Mouse (Mus musculus): ENCODE results near the gene Ebp. TPM values are rescaled to one million over a fixed set of nuclear protein-coding genes. Genes with fewer than 3 reads are reported as not detected.

Gene Ebp
- total RNA-seq (2017) = 59.0 and 60.6 TPM in 2 replicates

- ATAC-seq (replicated peaks in 1 of 2; ENCODE audit: insufficient read depth in 1 of 2, low FRiP score in 2 of 2, low TSS enrichment in 1 of 2, low read depth in 1 of 2, poor library complexity in 2 of 2, severe bottlenecking in 2 of 2) = peak in 1 of 2 experiments; percentile 34; a peak in 1 of 4 replicates
Measured at GRCm38 (mm10) chrX:8193419-8193723, at the start of gene Ebp. TSS of gene Ebp (minus strand) at chrX:8193512.

- ATAC-seq (replicated peaks in 1 of 2; ENCODE audit: insufficient read depth in 1 of 2, low FRiP score in 2 of 2, low TSS enrichment in 1 of 2, low read depth in 1 of 2, poor library complexity in 2 of 2, severe bottlenecking in 2 of 2) = no peak
Measured at GRCm38 (mm10) chrX:8238804-8239395, 45.6 kb upstream of the Ebp start.

GRCm38 (mm10) chrX:8236704-8237103, 43.4 kb upstream of the Ebp start:
- no peak for ATAC-seq (replicated peaks in 1 of 2; ENCODE audit: insufficient read depth in 1 of 2, low FRiP score in 2 of 2, low TSS enrichment in 1 of 2, low read depth in 1 of 2, poor library complexity in 2 of 2, severe bottlenecking in 2 of 2)

- ATAC-seq (replicated peaks in 1 of 2; ENCODE audit: insufficient read depth in 1 of 2, low FRiP score in 2 of 2, low TSS enrichment in 1 of 2, low read depth in 1 of 2, poor library complexity in 2 of 2, severe bottlenecking in 2 of 2) = no peak
Measured at GRCm38 (mm10) chrX:8233602-8234001, 40.3 kb upstream of the Ebp start.

GRCm38 (mm10) chrX:8230272-8230671, 37.0 kb upstream of the Ebp start:
- ATAC-seq (replicated peaks in 1 of 2; ENCODE audit: insufficient read depth in 1 of 2, low FRiP score in 2 of 2, low TSS enrichment in 1 of 2, low read depth in 1 of 2, poor library complexity in 2 of 2, severe bottlenecking in 2 of 2) = no peak

- ATAC-seq (replicated peaks in 1 of 2; ENCODE audit: insufficient read depth in 1 of 2, low FRiP score in 2 of 2, low TSS enrichment in 1 of 2, low read depth in 1 of 2, poor library complexity in 2 of 2, severe bottlenecking in 2 of 2) = no peak
Measured at GRCm38 (mm10) chrX:8223473-8223872, 30.2 kb upstream of the Ebp start.

- ATAC-seq (replicated peaks in 1 of 2; ENCODE audit: insufficient read depth in 1 of 2, low FRiP score in 2 of 2, low TSS enrichment in 1 of 2, low read depth in 1 of 2, poor library complexity in 2 of 2, severe bottlenecking in 2 of 2) = no peak
Measured at GRCm38 (mm10) chrX:8222678-8223421, 29.5 kb upstream of the Ebp start.

- no peak for ATAC-seq (replicated peaks in 1 of 2; ENCODE audit: insufficient read depth in 1 of 2, low FRiP score in 2 of 2, low TSS enrichment in 1 of 2, low read depth in 1 of 2, poor library complexity in 2 of 2, severe bottlenecking in 2 of 2)
Measured at GRCm38 (mm10) chrX:8222296-8222677, 29.0 kb upstream of the Ebp start.

GRCm38 (mm10) chrX:8219651-8220050, 26.3 kb upstream of the Ebp start:
- no peak for ATAC-seq (replicated peaks in 1 of 2; ENCODE audit: insufficient read depth in 1 of 2, low FRiP score in 2 of 2, low TSS enrichment in 1 of 2, low read depth in 1 of 2, poor library complexity in 2 of 2, severe bottlenecking in 2 of 2)

- ATAC-seq (replicated peaks in 1 of 2; ENCODE audit: insufficient read depth in 1 of 2, low FRiP score in 2 of 2, low TSS enrichment in 1 of 2, low read depth in 1 of 2, poor library complexity in 2 of 2, severe bottlenecking in 2 of 2) = no peak
Measured at GRCm38 (mm10) chrX:8218114-8218513, 24.8 kb upstream of the Ebp start.

GRCm38 (mm10) chrX:8217383-8217782, 24.1 kb upstream of the Ebp start:
- ATAC-seq (replicated peaks in 1 of 2; ENCODE audit: insufficient read depth in 1 of 2, low FRiP score in 2 of 2, low TSS enrichment in 1 of 2, low read depth in 1 of 2, poor library complexity in 2 of 2, severe bottlenecking in 2 of 2) = no peak

- ATAC-seq (replicated peaks in 1 of 2; ENCODE audit: insufficient read depth in 1 of 2, low FRiP score in 2 of 2, low TSS enrichment in 1 of 2, low read depth in 1 of 2, poor library complexity in 2 of 2, severe bottlenecking in 2 of 2) = no peak
Measured at GRCm38 (mm10) chrX:8211490-8212207, 18.3 kb upstream of the Ebp start.

- no peak for ATAC-seq (replicated peaks in 1 of 2; ENCODE audit: insufficient read depth in 1 of 2, low FRiP score in 2 of 2, low TSS enrichment in 1 of 2, low read depth in 1 of 2, poor library complexity in 2 of 2, severe bottlenecking in 2 of 2)
Measured at GRCm38 (mm10) chrX:8209720-8210119, 16.4 kb upstream of the Ebp start.

- ATAC-seq (replicated peaks in 1 of 2; ENCODE audit: insufficient read depth in 1 of 2, low FRiP score in 2 of 2, low TSS enrichment in 1 of 2, low read depth in 1 of 2, poor library complexity in 2 of 2, severe bottlenecking in 2 of 2) = no peak
Measured at GRCm38 (mm10) chrX:8207224-8207623, 13.9 kb upstream of the Ebp start.

GRCm38 (mm10) chrX:8206694-8207197, 13.4 kb upstream of the Ebp start:
- ATAC-seq (replicated peaks in 1 of 2; ENCODE audit: insufficient read depth in 1 of 2, low FRiP score in 2 of 2, low TSS enrichment in 1 of 2, low read depth in 1 of 2, poor library complexity in 2 of 2, severe bottlenecking in 2 of 2) = no peak

GRCm38 (mm10) chrX:8206015-8206693, 12.8 kb upstream of the Ebp start, which contains the start of gene Porcn:
TSS of gene Porcn (minus strand) at chrX:8206525.
- peak; percentile 75 to 84; a peak in 3 of 4 replicates for ATAC-seq (replicated peaks in 1 of 2; ENCODE audit: insufficient read depth in 1 of 2, low FRiP score in 2 of 2, low TSS enrichment in 1 of 2, low read depth in 1 of 2, poor library complexity in 2 of 2, severe bottlenecking in 2 of 2)

GRCm38 (mm10) chrX:8205551-8205950, 12.2 kb upstream of the Ebp start:
- no peak for ATAC-seq (replicated peaks in 1 of 2; ENCODE audit: insufficient read depth in 1 of 2, low FRiP score in 2 of 2, low TSS enrichment in 1 of 2, low read depth in 1 of 2, poor library complexity in 2 of 2, severe bottlenecking in 2 of 2)

GRCm38 (mm10) chrX:8205088-8205487, 11.8 kb upstream of the Ebp start:
- ATAC-seq (replicated peaks in 1 of 2; ENCODE audit: insufficient read depth in 1 of 2, low FRiP score in 2 of 2, low TSS enrichment in 1 of 2, low read depth in 1 of 2, poor library complexity in 2 of 2, severe bottlenecking in 2 of 2) = no peak
